Mouse (Mus musculus) urinary bladder, postnatal 0 days (tissue): ENCODE measurements around the gene Atp6v0d1. TPM values are rescaled to one million over a fixed set of nuclear protein-coding genes. Genes with fewer than 3 reads are reported as not detected.

Experiments used
- microRNA counts: library from miRNA; unstranded; fragments of <30 nt; microRNA quantifications from one replicate; lab custom pipeline; 2016
- microRNA-seq: library from miRNA; unstranded; fragments of <30 nt; microRNA quantifications from one replicate; pipeline ENCODE4, GENCODE M21; 2016
- polyA plus RNA-seq: library from polyadenylated mRNA; unstranded; fragments of >200 nt; fragmentation: Nextera tagmentation; extraction: Ambion mirVana; gene quantifications from 2 replicates; pipeline ENCODE4 v1.2.1, GENCODE M21; 2015

Atp6v0d1 gene
- 87.1 and 100.0 TPM in 2 replicates for polyA plus RNA-seq

DNA sequence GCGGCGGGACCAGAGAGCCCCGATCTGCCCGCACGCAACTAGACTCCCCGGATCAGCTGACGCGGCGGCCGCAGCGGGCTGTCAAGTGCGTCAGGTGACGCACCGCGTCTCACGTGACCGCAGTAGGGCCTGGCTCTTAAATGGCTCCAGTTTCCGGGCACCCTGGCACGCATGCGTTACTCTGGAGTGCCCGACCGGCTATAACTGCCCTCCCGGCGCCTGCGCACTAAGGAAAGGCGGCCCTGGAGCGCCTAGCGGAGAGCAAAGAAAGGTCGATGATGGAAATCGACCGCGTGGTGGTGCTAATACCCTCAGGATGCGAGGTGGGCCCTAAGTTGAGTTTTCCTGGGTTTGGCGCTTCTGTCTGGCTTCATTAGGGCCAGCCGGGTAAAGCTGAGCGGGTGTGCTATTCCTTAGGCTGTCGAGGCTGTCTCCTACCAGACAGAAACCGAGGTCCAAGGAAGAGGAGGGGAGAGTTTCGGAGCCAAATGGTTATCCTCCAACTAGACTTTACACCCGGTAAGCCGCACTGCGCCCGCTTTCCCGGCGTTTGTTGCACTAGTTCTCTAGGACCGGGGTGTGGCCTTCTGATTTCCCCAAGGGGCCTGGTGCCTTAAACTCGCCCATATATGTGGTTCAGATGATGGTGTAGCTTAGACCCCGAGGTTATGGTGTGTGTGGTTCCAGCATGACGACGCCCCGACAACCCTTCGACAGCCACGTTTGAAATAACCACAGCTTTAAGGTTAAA is at the start of gene Atp6v0d1:
Gene Atp6v0d1 (minus strand): TSS at position 96 of the 751 bp plus-strand sequence.

DNA sequence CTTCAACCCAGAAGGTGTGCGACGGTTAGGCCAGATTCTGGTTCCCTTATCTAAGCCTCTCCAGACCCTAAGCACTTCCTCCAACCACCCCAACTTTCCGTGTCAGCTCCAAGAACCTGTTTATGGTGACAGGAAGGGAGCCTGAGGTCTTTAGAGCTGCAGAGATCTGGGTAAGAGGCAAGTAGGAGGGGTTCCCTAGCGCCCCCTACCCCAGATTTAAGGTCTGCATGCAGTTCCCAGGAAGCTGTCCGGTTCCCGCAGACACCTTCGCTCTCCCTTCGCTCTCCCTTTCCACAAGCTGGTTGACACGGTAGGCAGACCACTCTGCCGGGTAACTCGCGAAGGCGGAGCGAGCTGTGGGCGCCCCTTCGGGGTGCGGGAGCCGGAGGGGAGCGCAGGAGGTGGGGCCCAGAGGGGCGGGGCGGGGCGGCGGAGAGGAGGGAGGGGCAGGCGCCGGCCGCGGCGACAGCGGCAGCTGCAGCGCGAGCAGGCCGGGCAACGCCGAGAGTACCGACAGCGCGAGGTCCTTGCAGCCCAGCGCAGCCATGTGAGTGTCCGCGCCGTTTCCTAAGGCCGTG is 39.0 kb upstream of the Atp6v0d1 start, which contains the start of gene Ripor1:
Gene Ripor1 (plus strand): TSS at position 452 of the 578 bp plus-strand sequence.

DNA sequence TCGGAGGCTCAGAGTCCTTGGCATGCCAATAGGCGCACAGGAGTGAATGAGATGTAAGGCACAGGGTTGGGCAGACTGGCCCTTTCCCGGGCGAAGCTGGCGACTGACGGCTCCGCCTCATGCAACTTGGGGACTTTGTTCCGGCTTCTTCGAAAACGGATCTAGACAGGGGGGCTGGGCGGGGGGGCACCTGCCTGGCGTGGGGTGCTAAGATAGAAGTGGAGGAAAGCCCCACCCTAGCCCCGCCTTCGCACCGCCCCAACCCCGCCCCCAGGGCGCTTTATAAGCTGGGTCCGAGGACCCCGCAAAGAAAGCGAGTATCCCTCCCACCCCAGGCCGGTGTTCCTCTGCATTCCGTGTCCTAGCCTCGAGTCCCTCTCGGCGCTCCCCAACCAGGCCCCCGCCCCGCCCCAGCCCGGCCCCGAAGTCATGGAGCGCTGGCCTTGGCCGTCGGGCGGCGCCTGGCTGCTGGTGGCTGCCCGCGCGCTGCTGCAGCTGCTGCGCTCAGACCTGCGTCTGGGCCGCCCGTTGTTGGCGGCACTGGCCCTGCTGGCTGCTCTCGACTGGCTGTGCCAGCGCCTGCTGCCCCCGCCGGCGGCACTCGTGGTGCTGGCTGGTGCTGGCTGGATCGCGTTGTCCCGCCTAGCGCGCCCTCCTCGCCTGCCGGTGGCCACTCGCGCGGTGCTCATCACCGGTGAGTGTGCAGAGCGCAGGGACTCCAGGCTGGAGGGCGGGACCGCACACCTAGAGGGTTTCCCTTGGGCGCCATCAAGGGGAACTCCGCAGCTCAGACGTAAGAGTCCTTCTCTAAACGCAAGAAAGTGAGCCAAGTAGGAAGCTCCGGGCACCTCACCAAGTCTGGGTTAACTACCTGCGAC is 47.2 kb downstream of the Atp6v0d1 start, which contains the start of gene Hsd11b2:
Gene Hsd11b2 (plus strand): TSS at position 320 of the 878 bp plus-strand sequence.

DNA sequence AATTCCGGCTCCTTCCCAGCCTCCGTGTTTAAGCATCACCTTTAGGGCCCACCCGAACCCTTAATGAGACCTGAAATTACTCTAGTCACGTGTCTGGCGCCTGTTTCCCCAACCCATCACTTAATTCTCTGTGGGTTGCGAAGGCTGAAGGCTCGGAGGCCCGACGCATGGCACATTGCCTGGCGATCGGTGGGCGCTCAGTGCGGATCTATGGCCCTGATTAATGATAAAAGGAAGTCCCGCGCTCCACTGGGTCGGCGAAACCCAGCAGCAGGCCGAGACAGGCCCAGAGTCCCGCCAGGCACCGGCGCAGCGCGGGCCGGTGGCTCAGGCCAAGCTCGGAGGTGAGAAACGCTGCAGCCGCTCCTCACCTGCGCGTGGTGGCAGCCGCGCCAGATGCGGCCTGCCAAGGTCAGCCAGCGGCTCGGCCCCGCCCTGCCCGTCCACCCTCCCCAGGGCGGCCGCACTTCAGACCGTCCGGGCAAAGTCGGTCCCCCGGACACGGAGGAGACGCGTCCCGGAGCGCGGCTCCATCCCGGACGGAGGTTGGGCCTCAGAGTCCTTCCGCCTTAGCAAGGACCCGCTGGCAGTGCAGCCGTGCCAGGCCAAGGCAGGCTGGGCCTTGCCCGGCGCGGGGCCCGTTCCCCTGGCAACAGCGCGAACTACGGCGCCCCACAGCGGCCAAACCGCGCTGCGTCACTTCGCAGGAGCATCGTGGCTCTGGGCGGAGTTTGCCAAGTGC is 69.2 kb downstream of the Atp6v0d1 start, which contains the start of gene Zdhhc1:
Gene Zdhhc1 (minus strand): TSS at position 464 of the 742 bp plus-strand sequence.

MicroRNAs encoded within 50 kb of the gene (microRNA counts, 519-probe panel; counts per million panel counts)
- microRNA mmu-miR-1966 (lab: Ali Mortazavi, UCI), result 2,983 counts per million, percentile 46 among the panel's probes with 10 or more counts

Small RNA genes within 50 kb of the gene (microRNA-seq; reads per million reads assigned to microRNA genes)
- not detected for gene Mir1966

Other genes starting within 250 kb of the Atp6v0d1 start
- gene Lrrc29, start 239.8 kb downstream of the Atp6v0d1 start, polyA plus RNA-seq, result 2.3 and 3.2 TPM in 2 replicates
- gene Tmem208, start 239.7 kb downstream of the Atp6v0d1 start, polyA plus RNA-seq, result 79.0 and 90.0 TPM in 2 replicates
- gene Fhod1, start 218.1 kb downstream of the Atp6v0d1 start, polyA plus RNA-seq, result 0.85 and 1.1 TPM in 2 replicates
- 0.39 and 0.54 TPM in 2 replicates for gene Slc9a5, start 217.2 kb downstream of the Atp6v0d1 start, polyA plus RNA-seq
- gene Plekhg4, start 192.8 kb downstream of the Atp6v0d1 start, polyA plus RNA-seq, result 0.48 and 0.92 TPM in 2 replicates
- gene Kctd19, start 152.5 kb downstream of the Atp6v0d1 start, polyA plus RNA-seq, result not detected in 2 replicates
- gene Lrrc36, start 152.5 kb downstream of the Atp6v0d1 start, polyA plus RNA-seq, result 0.14 and 0.34 TPM in 2 replicates
- 44.9 and 57.8 TPM in 2 replicates for gene Tppp3, start 94.5 kb downstream of the Atp6v0d1 start, polyA plus RNA-seq
- 19.3 and 20.5 TPM in 2 replicates for gene Zdhhc1, start 69.1 kb downstream of the Atp6v0d1 start, polyA plus RNA-seq
- 0.51 and 0.60 TPM in 2 replicates for gene Hsd11b2, start 47.3 kb downstream of the Atp6v0d1 start, polyA plus RNA-seq
- gene Ripor1, start 39.2 kb upstream of the Atp6v0d1 start, polyA plus RNA-seq, result 17.4 and 20.9 TPM in 2 replicates
- 40.8 and 44.2 TPM in 2 replicates for gene Ctcf, start 70.5 kb upstream of the Atp6v0d1 start, polyA plus RNA-seq
- 9.2 and 13.5 TPM in 2 replicates for gene Agrp, start 71.3 kb upstream of the Atp6v0d1 start, polyA plus RNA-seq
- 0.08 and 0.12 TPM in 2 replicates for gene Carmil2, start 120.2 kb upstream of the Atp6v0d1 start, polyA plus RNA-seq
- 28.8 and 29.9 TPM in 2 replicates for gene Acd, start 135.1 kb upstream of the Atp6v0d1 start, polyA plus RNA-seq
- gene Pard6a, start 135.1 kb upstream of the Atp6v0d1 start, polyA plus RNA-seq, result 10.8 and 11.4 TPM in 2 replicates
- not detected in 2 replicates for gene 4933405L10Rik, start 141.6 kb upstream of the Atp6v0d1 start, polyA plus RNA-seq
- 6.3 and 6.6 TPM in 2 replicates for gene Enkd1, start 142.2 kb upstream of the Atp6v0d1 start, polyA plus RNA-seq
- gene Gfod2, start 192.6 kb upstream of the Atp6v0d1 start, polyA plus RNA-seq, result 8.4 and 11.5 TPM in 2 replicates